Mouse (Mus musculus): ENCODE measurements at regions not wholly inside any gene's neighbourhood (a gene's known extent, or its start where the extent isn't known, plus 50 kb on each side); places are given as distances from the start of the nearest gene placed in this dataset.
A peak's percentile ranks its signal among the peaks of the same experiment; 100 is the strongest.
"Not testable (repeated sequence)": the region's sequence is repeated elsewhere in the genome, so short reads cannot be mapped to it uniquely, and the experiment has no call there.

GRCm38 (mm10) chr10:126379239-126379638 is 413.3 kb downstream of the Lrig3 start:
- peak; percentile 29 for DNase-seq (ENCODE audit: low spot score)

- no peak for DNase-seq (ENCODE audit: low spot score)
These were observed 407.9 kb downstream of the Lrig3 start for GRCm38 (mm10) chr10:126373906-126374305.

- no peak for DNase-seq (ENCODE audit: low spot score)
These were observed 405.9 kb downstream of the Lrig3 start for GRCm38 (mm10) chr10:126371881-126372280.

GRCm38 (mm10) chr10:126349076-126349475 is 383.1 kb downstream of the Lrig3 start:
- no peak for DNase-seq (ENCODE audit: low spot score)

- no peak for DNase-seq (ENCODE audit: low spot score)
These were observed 371.5 kb downstream of the Lrig3 start for GRCm38 (mm10) chr10:126337426-126337825.

- DNase-seq (ENCODE audit: low spot score) = no peak
These were observed 367.8 kb downstream of the Lrig3 start for GRCm38 (mm10) chr10:126333786-126334185.

GRCm38 (mm10) chr10:126330305-126330969 is 364.5 kb downstream of the Lrig3 start:
- peak; percentile 92 for DNase-seq (ENCODE audit: low spot score)

- DNase-seq (ENCODE audit: low spot score) = no peak
These were observed 354.9 kb downstream of the Lrig3 start for GRCm38 (mm10) chr10:126320831-126321230.

- no peak for DNase-seq (ENCODE audit: low spot score)
These were observed 353.8 kb downstream of the Lrig3 start for GRCm38 (mm10) chr10:126319795-126320194.

- no peak for DNase-seq (ENCODE audit: low spot score)
These were observed 334.0 kb downstream of the Lrig3 start for GRCm38 (mm10) chr10:126299962-126300361.

- no peak for DNase-seq (ENCODE audit: low spot score)
These were observed 332.2 kb downstream of the Lrig3 start for GRCm38 (mm10) chr10:126298211-126298610.

GRCm38 (mm10) chr10:126295853-126296252 is 329.9 kb downstream of the Lrig3 start:
- no peak for DNase-seq (ENCODE audit: low spot score)

GRCm38 (mm10) chr10:126291765-126292164 is 325.8 kb downstream of the Lrig3 start:
- no peak for DNase-seq (ENCODE audit: low spot score)

- DNase-seq (ENCODE audit: low spot score) = not testable (repeated sequence)
These were observed 319.1 kb downstream of the Lrig3 start for GRCm38 (mm10) chr10:126285096-126285495.

GRCm38 (mm10) chr10:126270376-126270775 is 304.4 kb downstream of the Lrig3 start:
- DNase-seq (ENCODE audit: low spot score) = no peak

- no peak for DNase-seq (ENCODE audit: low spot score)
These were observed 301.5 kb downstream of the Lrig3 start for GRCm38 (mm10) chr10:126267321-126267998.

- no peak for DNase-seq (ENCODE audit: low spot score)
These were observed 291.2 kb downstream of the Lrig3 start for GRCm38 (mm10) chr10:126257171-126257570.

- no peak for DNase-seq (ENCODE audit: low spot score)
These were observed 288.2 kb downstream of the Lrig3 start for GRCm38 (mm10) chr10:126254198-126254597.

GRCm38 (mm10) chr10:126249176-126249575 is 283.2 kb downstream of the Lrig3 start:
- DNase-seq (ENCODE audit: low spot score) = no peak

- no peak for DNase-seq (ENCODE audit: low spot score)
These were observed 277.1 kb downstream of the Lrig3 start for GRCm38 (mm10) chr10:126243051-126243450.

GRCm38 (mm10) chr10:126239536-126239935 is 273.6 kb downstream of the Lrig3 start:
- DNase-seq (ENCODE audit: low spot score) = peak; percentile 52
